Mouse (Mus musculus) forebrain, embryonic 11.5 days (tissue): ENCODE results near the gene P4ha1. TPM values are rescaled to one million over a fixed set of nuclear protein-coding genes. Genes with fewer than 3 reads are reported as not detected.

Experiments
- ATAC-seq: fragments of 200-750 bp; cut with Nextera tagmentation; replicated peaks from 2 replicates; pipeline ENCODE4 v1.8.0; 2017; ENCODE audit warnings: moderate TSS enrichment; ENCODE audit not compliant: low FRiP score
- DNase-seq: peaks from one replicate; pipeline ENCODE4 v3.0.0-alpha.2; 2017; ENCODE audit warnings: low spot score
- H3K27ac ChIP-seq: fragments of 300-500 bp; sonication (generic); 2 replicates; pipeline ENCODE4 v1.5.1; 2014; ENCODE audit warnings: low read depth, low read length
- H3K27me3 ChIP-seq: fragments of 300-500 bp; sonication (generic); 2 replicates; pipeline ENCODE4 v1.6.1; 2014; ENCODE audit warnings: mild to moderate bottlenecking, low read length, mixed read lengths; ENCODE audit not compliant: control insufficient read depth, insufficient read depth
- H3K36me3 ChIP-seq: fragments of 300-500 bp; sonication (generic); 2 replicates; pipeline ENCODE4 v1.6.1; 2014; ENCODE audit warnings: mild to moderate bottlenecking, low read length, moderate library complexity, mixed read lengths; ENCODE audit not compliant: control insufficient read depth, insufficient read depth
- H3K4me1 ChIP-seq: fragments of 300-500 bp; sonication (generic); replicated peaks from 2 replicates; pipeline ENCODE4 v1.6.1; 2014; ENCODE audit warnings: low read length, mixed read lengths; ENCODE audit not compliant: control insufficient read depth, insufficient read depth
- H3K4me2 ChIP-seq: fragments of 300-500 bp; sonication (generic); 2 replicates; pipeline ENCODE4 v1.6.1; 2014; ENCODE audit warnings: low read depth, mild to moderate bottlenecking, low read length, moderate library complexity, mixed read lengths; ENCODE audit not compliant: severe bottlenecking
- H3K4me3 ChIP-seq: fragments of 300-500 bp; sonication (generic); 2 replicates; pipeline ENCODE4 v1.5.1; 2014; ENCODE audit warnings: low read depth, low read length
- H3K9ac ChIP-seq: fragments of 300-500 bp; sonication (generic); 2 replicates; pipeline ENCODE4 v1.6.1; 2014; ENCODE audit warnings: low read length
- H3K9me3 ChIP-seq: fragments of 300-500 bp; sonication (generic); 2 replicates; pipeline ENCODE4 v1.6.1; 2016; ENCODE audit warnings: low read length, mixed read lengths; ENCODE audit not compliant: control insufficient read depth
- WGBS: fragments of 180-500 bp; shearing (Covaris S2); extraction: QIAGEN DNeasy Blood & Tissue Kit; methylation state at CpG from one replicate; pipeline ENCODE4 v1.1.7; 2014; 5-methylcytosine and 5-hydroxymethylcytosine counted together
- polyA plus RNA-seq: library from polyadenylated mRNA; unstranded; fragments of >200 nt; fragmentation: Nextera tagmentation; extraction: Ambion mirVana; gene quantifications from 2 replicates; pipeline ENCODE4 v1.2.1, GENCODE M21; 2014

The P4ha1 gene
- polyA plus RNA-seq, 1 experiment from 2014 or later, result 46.1 TPM

DNA sequence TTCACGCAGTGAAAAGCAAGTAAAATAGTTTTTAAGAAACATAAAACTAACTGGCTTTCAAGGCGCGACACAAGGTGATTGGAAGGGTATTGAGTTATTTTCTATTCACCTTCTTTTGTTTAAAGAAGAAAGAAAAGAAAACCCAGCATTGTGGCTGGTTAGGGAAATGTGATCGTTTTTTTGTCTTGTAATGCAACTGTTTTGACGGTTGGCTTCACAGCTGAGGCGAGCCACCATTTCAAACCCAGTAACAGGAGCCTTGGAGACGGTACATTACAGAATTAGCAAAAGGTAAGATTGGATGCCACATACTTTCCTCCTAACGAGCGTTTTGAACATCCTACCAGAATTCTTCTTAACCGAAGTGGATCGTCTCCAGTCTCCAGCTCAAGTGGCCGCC lies 31.0 kb downstream of the P4ha1 start:
- no peak overlapping the region for H3K4me2 ChIP-seq
- H3K27ac ChIP-seq, result no peak overlapping the region
- H3K9ac ChIP-seq, result no peak overlapping the region
- no peaks in the 10 kb centered on the region for H3K27me3 ChIP-seq
- WGBS, result 52% methylated on average over 12 of the region's 12 CpGs
- no peaks in the 10 kb centered on the region for H3K9me3 ChIP-seq
- DNase-seq (no peak), ATAC-seq (no peak)
- H3K4me3 ChIP-seq, result no peak overlapping the region
- H3K4me1 ChIP-seq, result no peaks in the 10 kb centered on the region
- peaks cover 8% of the 10 kb centered on the region for H3K36me3 ChIP-seq

- DNase-seq (no peak), ATAC-seq (no peak)
- Histone ChIP-seq H3K9me3 (no peaks in the 10 kb centered on the region), H3K27ac (no peak overlapping the region), H3K9ac (no peak overlapping the region), H3K4me3 (no peak overlapping the region), H3K4me2 (no peak overlapping the region), H3K4me1 (no peaks in the 10 kb centered on the region), H3K27me3 (no peaks in the 10 kb centered on the region), H3K36me3 (peaks cover 8% of the 10 kb centered on the region)
- 87% methylated on average over 8 of the region's 8 CpGs for WGBS
Measured at GRCm38 (mm10) chr10:59355020-59355419, 31.9 kb downstream of the P4ha1 start.

DNA sequence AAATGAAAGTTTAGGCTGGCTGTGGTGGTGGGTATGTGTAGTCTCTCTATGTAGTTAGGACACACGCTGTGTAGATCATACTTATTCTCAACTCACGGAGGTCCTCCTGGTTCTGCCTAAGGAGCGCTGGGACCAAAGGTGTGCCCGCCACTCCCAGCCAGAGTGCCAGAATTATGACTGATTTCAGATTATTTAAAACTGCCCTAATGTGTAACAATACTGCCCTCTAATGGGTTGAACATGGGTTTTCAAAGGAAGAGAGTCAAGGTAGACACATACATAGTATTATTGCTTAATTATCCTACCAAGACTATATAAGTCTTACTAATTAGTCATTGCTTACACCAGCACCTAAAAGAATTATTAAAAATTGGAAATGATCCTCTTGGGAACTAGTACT lies 35.6 kb downstream of the P4ha1 start:
- Histone ChIP-seq H3K27me3 (no peaks in the 10 kb centered on the region), H3K27ac (no peak overlapping the region), H3K4me1 (no peaks in the 10 kb centered on the region), H3K4me2 (no peak overlapping the region), H3K4me3 (no peak overlapping the region), H3K36me3 (peaks cover 8% of the 10 kb centered on the region; the same call in 1 of the 2 replicates), H3K9me3 (no peaks in the 10 kb centered on the region), H3K9ac (no peak overlapping the region)
- DNase-seq (no peak), ATAC-seq (no peak)
- WGBS, result 95% methylated on average over 4 of the region's 4 CpGs

GRCm38 (mm10) chr10:59363208-59363607 lies 40.1 kb downstream of the P4ha1 start:
- Histone ChIP-seq H3K4me1 (no peaks in the 10 kb centered on the region), H3K4me2 (no peak overlapping the region), H3K9me3 (no peaks in the 10 kb centered on the region), H3K27me3 (no peaks in the 10 kb centered on the region), H3K36me3 (peaks cover 12% of the 10 kb centered on the region; the same call in 1 of the 2 replicates), H3K27ac (no peak overlapping the region), H3K9ac (no peak overlapping the region), H3K4me3 (no peak overlapping the region)
- no peak for DNase-seq
- no peak for ATAC-seq
- WGBS, result 87% methylated on average over 2 of the region's 2 CpGs

- H3K9me3 ChIP-seq, result no peaks in the 10 kb centered on the region
- no peak overlapping the region for H3K4me3 ChIP-seq
- DNase-seq (no peak), ATAC-seq (no peak)
- no peak overlapping the region for H3K27ac ChIP-seq
- H3K4me1 ChIP-seq, result no peaks in the 10 kb centered on the region
- 91% methylated on average over 3 of the region's 3 CpGs for WGBS
- H3K9ac ChIP-seq, result no peak overlapping the region
- no peak overlapping the region for H3K4me2 ChIP-seq
- peaks cover 14% of the 10 kb centered on the region; the same call in 1 of the 2 replicates for H3K36me3 ChIP-seq
- H3K27me3 ChIP-seq, result no peaks in the 10 kb centered on the region
Measured at GRCm38 (mm10) chr10:59364551-59364950, 41.5 kb downstream of the P4ha1 start.

DNA sequence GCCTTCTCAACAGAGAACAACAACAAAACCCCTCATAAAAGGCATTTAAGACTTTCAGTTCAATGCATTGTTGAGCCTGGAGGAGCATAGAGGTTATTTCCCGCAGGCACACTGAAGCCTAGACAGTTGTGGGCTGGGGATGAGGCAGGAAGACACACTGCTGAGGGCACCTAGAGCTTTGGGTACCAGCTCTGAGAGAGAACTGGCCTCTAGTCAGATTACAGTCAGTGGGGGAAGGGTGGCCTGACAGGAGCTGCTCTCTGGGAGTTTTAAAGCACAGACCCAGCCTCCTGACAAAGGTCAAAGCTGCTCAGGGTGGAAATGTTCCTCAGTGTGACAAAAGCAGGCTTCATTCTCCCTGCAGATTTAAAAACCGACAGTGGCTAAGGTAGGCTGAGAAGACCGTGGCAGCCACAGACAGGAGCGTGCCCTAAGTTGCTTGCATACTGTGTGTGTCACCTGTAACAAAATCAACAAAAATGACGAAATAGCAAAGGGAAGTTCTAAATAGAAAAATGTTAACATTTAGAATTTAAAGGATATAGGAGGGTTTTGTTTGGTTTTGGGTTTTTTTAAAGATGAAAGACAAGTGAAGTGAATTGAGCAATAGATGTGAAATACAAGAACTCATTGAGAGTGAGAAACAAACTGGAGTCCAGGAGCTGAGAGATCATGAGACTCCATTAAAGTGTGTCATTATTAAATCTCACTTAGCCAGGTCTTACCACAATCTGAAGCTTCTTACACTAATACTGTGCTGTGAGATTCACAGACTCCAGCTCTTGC lies 42.9 kb downstream of the P4ha1 start:
- no peak overlapping the region for H3K27ac ChIP-seq
- no peak for DNase-seq
- ATAC-seq, result no peak
- peaks cover 12% of the 10 kb centered on the region; the same call in 1 of the 2 replicates for H3K36me3 ChIP-seq
- H3K4me1 ChIP-seq, result no peaks in the 10 kb centered on the region
- no peak overlapping the region for H3K4me3 ChIP-seq
- WGBS, result 85% methylated on average over 5 of the region's 5 CpGs
- H3K9me3 ChIP-seq, result no peaks in the 10 kb centered on the region
- H3K27me3 ChIP-seq, result no peaks in the 10 kb centered on the region
- no peak overlapping the region for H3K9ac ChIP-seq
- no peak overlapping the region for H3K4me2 ChIP-seq

- DNase-seq (no peak), ATAC-seq (no peak)
- Histone ChIP-seq H3K9me3 (no peaks in the 10 kb centered on the region), H3K27me3 (no peaks in the 10 kb centered on the region), H3K4me1 (no peaks in the 10 kb centered on the region), H3K4me2 (no peak overlapping the region), H3K27ac (no peak overlapping the region), H3K4me3 (no peak overlapping the region), H3K36me3 (peaks cover 12% of the 10 kb centered on the region; the same call in 1 of the 2 replicates), H3K9ac (no peak overlapping the region)
- 95% methylated on average over 4 of the region's 4 CpGs for WGBS
Measured at GRCm38 (mm10) chr10:59366746-59367145, 43.6 kb downstream of the P4ha1 start.

- Histone ChIP-seq H3K9ac (no peak overlapping the region), H3K9me3 (no peaks in the 10 kb centered on the region), H3K4me3 (no peak overlapping the region), H3K36me3 (peaks cover 12% of the 10 kb centered on the region; the same call in 1 of the 2 replicates), H3K27ac (no peak overlapping the region), H3K4me1 (no peaks in the 10 kb centered on the region), H3K27me3 (no peaks in the 10 kb centered on the region), H3K4me2 (no peak overlapping the region)
- ATAC-seq, result no peak
- DNase-seq, result no peak
- 90% methylated on average over 4 of the region's 4 CpGs for WGBS
Measured at GRCm38 (mm10) chr10:59367206-59367605, 44.1 kb downstream of the P4ha1 start.

DNA sequence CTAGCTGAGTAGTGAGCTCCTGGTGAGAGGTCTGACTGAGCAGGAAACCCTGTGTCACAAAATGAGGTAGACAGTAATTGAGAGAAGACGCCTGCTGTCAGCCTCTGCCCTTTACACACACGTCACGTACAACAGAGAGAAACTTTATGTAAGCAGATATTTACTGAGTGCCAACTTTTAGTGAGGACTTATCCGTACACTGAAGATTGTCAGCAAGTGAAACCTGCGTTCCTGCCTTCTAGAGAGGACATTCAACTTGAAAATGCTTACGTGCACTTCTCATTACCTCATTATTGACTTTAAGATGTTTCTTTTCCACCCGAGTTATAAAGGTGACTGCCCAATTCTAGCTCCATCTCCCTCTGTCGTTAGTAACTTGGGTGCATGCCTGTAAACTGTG lies 45.6 kb downstream of the P4ha1 start:
- peaks cover 9% of the 10 kb centered on the region; the same call in 1 of the 2 replicates for H3K36me3 ChIP-seq
- whole genome bisulfite sequencing, result 90% methylated on average over 8 of the region's 8 CpGs
- H3K4me2 ChIP-seq, result no peak overlapping the region
- no peak for ATAC-seq
- H3K4me3 ChIP-seq, result no peak overlapping the region
- no peaks in the 10 kb centered on the region for H3K9me3 ChIP-seq
- H3K9ac ChIP-seq, result no peak overlapping the region
- no peak for DNase-seq
- H3K4me1 ChIP-seq, result no peaks in the 10 kb centered on the region
- H3K27ac ChIP-seq, result no peak overlapping the region
- H3K27me3 ChIP-seq, result no peaks in the 10 kb centered on the region
